Mouse (Mus musculus) liver, embryonic 14.5 days (tissue): ENCODE data around the gene Snx17. TPM values are rescaled to one million over a fixed set of nuclear protein-coding genes. Genes with fewer than 3 reads are reported as not detected.
"Not testable (repeated sequence)": the region's sequence is repeated elsewhere in the genome, so short reads cannot be mapped to it uniquely, and the experiment has no call there.

ENCODE experiments used
- ATAC-seq: fragments of 200-750 bp; cut with Nextera tagmentation; 2 replicates; pipeline ENCODE4 v1.8.0; 2017; ENCODE audit warnings: moderate number of reproducible peaks, mild to moderate bottlenecking, moderate library complexity; ENCODE audit not compliant: insufficient read depth
- DNase-seq, 3 experiments: peaks; one replicate each; pipeline ENCODE4 v3.0.0-alpha.2; 2012 to 2013; ENCODE audit warnings: low read depth in 3 of 3, low spot score in 3 of 3
- H3K27ac ChIP-seq: fragments of 300-500 bp; sonication (generic); 2 replicates; pipeline ENCODE4 v1.5.1; 2014; ENCODE audit warnings: moderate library complexity, mild to moderate bottlenecking, control low read depth, inconsistent platforms
- H3K27me3 ChIP-seq: fragments of 300-500 bp; sonication (generic); 2 replicates; pipeline ENCODE4 v1.6.1; 2014; ENCODE audit warnings: mild to moderate bottlenecking, low read length, moderate library complexity; ENCODE audit not compliant: control insufficient read depth, insufficient read depth
- H3K36me3 ChIP-seq: fragments of 300-500 bp; sonication (generic); replicated peaks from 2 replicates; pipeline ENCODE4 v1.6.1; 2014; ENCODE audit warnings: low read depth; ENCODE audit not compliant: control insufficient read depth, insufficient read depth
- H3K4me1 ChIP-seq, 2 experiments: fragments of 200-500 bp in 1 of 2; fragments of 300-500 bp in 1 of 2; sonication (generic) in 1 of 2; replicated peaks; 2 replicates each; pipeline ENCODE4 v1.6.1; 2012 to 2014; ENCODE audit warnings: antibody characterized with exemption in 1 of 2, inconsistent platforms in 1 of 2, low read length in 1 of 2; ENCODE audit not compliant: control insufficient read depth in 2 of 2, insufficient read depth in 2 of 2
- H3K4me2 ChIP-seq: fragments of 300-500 bp; sonication (generic); 2 replicates; pipeline ENCODE4 v1.6.1; 2014; ENCODE audit warnings: low read depth, mild to moderate bottlenecking, control low read depth, moderate library complexity
- H3K4me3 ChIP-seq, 2 experiments: fragments of 200-500 bp in 1 of 2; fragments of 300-500 bp in 1 of 2; sonication (generic) in 1 of 2; 2 replicates each; pipeline ENCODE4 v1.5.1; 2012 to 2014; ENCODE audit warnings: low read depth in 2 of 2, low read length in 2 of 2, mild to moderate bottlenecking in 2 of 2, control low read depth in 1 of 2, inconsistent platforms in 1 of 2, moderate library complexity in 1 of 2; ENCODE audit not compliant: insufficient read depth in 1 of 2
- H3K9ac ChIP-seq: fragments of 300-500 bp; sonication (generic); replicated peaks from 2 replicates; pipeline ENCODE4 v1.6.1; 2014; ENCODE audit warnings: mild to moderate bottlenecking, control low read depth, moderate library complexity
- H3K9me3 ChIP-seq: fragments of 300-500 bp; sonication (generic); 2 replicates; pipeline ENCODE4 v1.6.1; 2016; ENCODE audit warnings: low read length, mixed read lengths; ENCODE audit not compliant: control insufficient read depth
- CTCF ChIP-seq: IDR thresholded peaks from 2 replicates; pipeline ENCODE4 v1.5.1; 2016; ENCODE audit warnings: antibody characterized with exemption, low read depth, control low read depth
- EP300 ChIP-seq: IDR thresholded peaks from 2 replicates; pipeline ENCODE4 v1.6.1; 2016; ENCODE audit warnings: antibody characterized with exemption, low read depth
- WGBS: fragments of 180-500 bp; shearing (Covaris S2); extraction: QIAGEN DNeasy Blood & Tissue Kit; methylation state at CpG from one replicate; pipeline ENCODE4 v1.1.7; 2014; ENCODE audit not compliant: insufficient replicate concordance; 5-methylcytosine and 5-hydroxymethylcytosine counted together
- polyA plus RNA-seq, 2 experiments: library from polyadenylated mRNA; depleted of rRNA in 1 of 2; stranded (reverse) in 1 of 2; unstranded in 1 of 2; fragments of >200 nt; fragmentation: Nextera tagmentation in 1 of 2; extraction: Ambion mirVana in 1 of 2; gene quantifications; 2 replicates each; pipeline versions ENCODE4 v1.2.1 to v1.2.3; 2012 to 2014

The Snx17 gene
- polyA plus RNA-seq, 2 experiments = 23.7 to 36.4 TPM

DNA sequence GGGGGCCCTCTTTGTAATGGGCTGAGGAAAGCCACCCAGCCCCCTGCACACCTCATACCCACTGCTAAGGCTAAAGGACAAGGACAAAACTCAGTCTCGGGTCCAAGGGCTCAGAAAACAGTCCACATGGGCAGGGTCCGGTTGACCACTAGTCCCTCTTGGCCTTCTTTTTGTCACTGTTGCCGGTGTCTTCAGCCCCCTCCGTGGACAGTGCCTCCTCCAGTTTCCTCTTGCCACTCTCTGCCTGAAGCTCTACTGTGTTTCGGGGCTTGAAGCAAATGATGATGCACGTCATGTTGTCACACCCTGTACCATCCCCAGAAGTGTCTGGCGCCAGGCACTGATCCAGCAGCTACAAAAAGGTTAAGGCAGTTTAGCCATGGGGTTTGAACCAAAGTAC lies 9.9 kb downstream of the Snx17 start:
- no peaks in the 10 kb centered on the region; the same call in 1 of the 2 replicates for H3K9me3 ChIP-seq
- DNase-seq (no peak), ATAC-seq (no peak)
- no peak overlapping the region for H3K27ac ChIP-seq
- H3K27me3 ChIP-seq = no peaks in the 10 kb centered on the region
- peaks cover 0 to 3% of the 10 kb centered on the region in 2 experiments; a peak in 3 of 4 replicates for H3K4me1 ChIP-seq
- H3K36me3 ChIP-seq = peaks cover 78% of the 10 kb centered on the region
- H3K9ac ChIP-seq = no peak overlapping the region
- TF ChIP-seq EP300 (no peak), CTCF (no peak)
- WGBS = 77% methylated on average over 7 of the region's 7 CpGs
- peak overlapping the region in 1 of 2 experiments; percentile 77; a peak in 2 of 4 replicates for H3K4me3 ChIP-seq
- H3K4me2 ChIP-seq = peak overlapping the region; percentile 61

DNA sequence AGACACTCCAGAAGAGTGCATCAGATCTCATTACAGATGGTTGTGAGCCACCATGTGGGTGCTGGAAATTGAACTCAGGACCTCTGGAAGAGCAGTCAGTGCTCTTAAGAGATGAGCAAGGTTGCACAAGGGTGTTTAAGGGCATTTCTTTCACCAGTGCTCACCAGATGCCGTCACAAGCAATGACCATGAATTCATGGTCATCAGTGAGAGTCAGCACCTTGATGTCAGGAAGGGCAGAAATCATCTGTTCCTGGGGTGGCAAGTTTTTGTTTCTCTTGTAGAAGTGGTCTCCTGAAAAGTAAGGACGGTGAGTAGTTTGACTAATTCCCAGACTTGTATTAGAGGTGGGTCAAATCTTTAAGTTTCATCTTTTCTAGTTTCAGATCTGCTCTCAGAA lies 10.8 kb downstream of the Snx17 start:
- no peak for ATAC-seq
- peaks cover 76% of the 10 kb centered on the region for H3K36me3 ChIP-seq

DNA sequence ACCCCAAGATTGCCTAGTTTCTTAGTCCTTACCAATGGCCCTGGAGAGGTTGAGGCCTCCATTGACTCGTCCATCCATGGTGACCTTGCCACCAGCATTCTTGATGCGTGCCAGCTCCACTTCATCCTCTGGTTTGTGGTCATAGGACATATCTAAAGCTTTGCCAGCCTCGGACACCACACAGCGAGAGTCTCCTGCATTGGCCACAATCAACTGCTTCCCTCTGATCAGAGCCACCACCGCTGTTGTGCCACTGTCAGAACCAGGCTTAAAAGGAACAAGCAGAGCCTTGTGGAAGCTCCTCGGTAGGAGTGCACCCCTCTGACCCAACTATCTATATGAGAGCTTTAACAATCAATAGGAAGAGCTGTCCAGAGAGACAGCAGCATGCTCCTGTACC lies 11.4 kb downstream of the Snx17 start:
- ATAC-seq (no peak), DNase-seq (no peak)
- WGBS = 87% methylated on average over 6 of the region's 6 CpGs
- no peak overlapping the region for H3K4me2 ChIP-seq
- H3K27ac ChIP-seq = no peak overlapping the region
- no peak overlapping the region for H3K4me3 ChIP-seq
- no peaks in the 10 kb centered on the region; the same call in 1 of the 2 replicates for H3K9me3 ChIP-seq
- no peaks in the 10 kb centered on the region for H3K27me3 ChIP-seq
- TF ChIP-seq EP300 (no peak), CTCF (no peak)
- peaks cover 70% of the 10 kb centered on the region for H3K36me3 ChIP-seq
- no peak overlapping the region for H3K9ac ChIP-seq
- H3K4me1 ChIP-seq = peaks cover 0 to 3% of the 10 kb centered on the region in 2 experiments; a peak in 3 of 4 replicates

More for the DNA sequence above, 10.8 kb downstream of the Snx17 start:
- no peaks in the 10 kb centered on the region; the same call in 1 of the 2 replicates for H3K9me3 ChIP-seq
- no peak overlapping the region for H3K4me2 ChIP-seq
- peaks cover 0 to 3% of the 10 kb centered on the region in 2 experiments; a peak in 3 of 4 replicates for H3K4me1 ChIP-seq
- H3K4me3 ChIP-seq = no peak overlapping the region
- H3K9ac ChIP-seq = no peak overlapping the region
- no peaks in the 10 kb centered on the region for H3K27me3 ChIP-seq
- 77% methylated on average over 2 of the region's 2 CpGs for WGBS
- TF ChIP-seq EP300 (no peak), CTCF (no peak)
- DNase-seq = no peak
- H3K27ac ChIP-seq = no peak overlapping the region

DNA sequence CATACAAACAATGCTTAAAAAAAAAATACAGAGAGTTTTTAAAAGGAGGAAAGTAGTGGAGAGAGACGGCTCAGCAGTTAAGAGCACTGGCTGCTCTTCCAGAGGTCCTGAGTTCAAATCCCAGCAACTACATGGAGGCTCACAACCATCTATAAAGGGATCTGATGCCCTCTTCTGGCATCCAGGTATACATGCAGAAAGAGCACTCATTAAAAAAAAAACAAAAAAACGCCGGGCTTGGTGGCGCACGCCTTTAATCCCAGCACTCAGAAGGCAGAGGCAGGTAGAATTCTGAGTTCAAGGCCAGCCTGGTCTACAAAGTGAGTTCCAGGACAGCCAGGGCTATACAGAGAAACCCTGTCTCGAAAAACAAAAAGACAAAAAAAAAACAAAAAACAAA lies 23.5 kb downstream of the Snx17 start:
- H3K4me1 ChIP-seq = peaks cover 23 to 25% of the 10 kb centered on the region in 2 experiments
- 66% methylated on average over 6 of the region's 6 CpGs for WGBS
- not testable (repeated sequence) for DNase-seq, H3K9me3 ChIP-seq, H3K4me2 ChIP-seq, H3K27ac ChIP-seq, H3K4me3 ChIP-seq, H3K36me3 ChIP-seq, ATAC-seq, H3K9ac ChIP-seq, H3K27me3 ChIP-seq

DNA sequence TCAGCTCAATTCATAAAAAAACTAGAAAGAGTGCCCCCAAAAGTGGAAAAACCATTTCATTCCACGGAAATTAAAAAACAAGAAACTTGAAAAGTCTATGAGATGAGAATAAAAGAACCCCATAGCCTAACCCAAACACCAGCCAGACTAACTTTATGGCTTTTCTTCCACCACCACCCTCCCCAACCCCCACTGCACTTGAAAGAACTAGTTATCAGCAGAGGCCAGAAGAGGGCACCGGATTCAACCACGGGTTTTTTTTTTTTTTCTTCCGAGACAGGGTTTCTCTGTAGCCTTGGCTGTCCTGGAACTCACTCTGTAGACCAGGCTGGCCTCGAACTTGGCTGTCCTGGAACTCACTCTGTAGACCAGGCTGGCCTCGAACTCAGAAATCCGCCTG lies 25.3 kb downstream of the Snx17 start:
- H3K4me1 ChIP-seq = peaks cover 24 to 25% of the 10 kb centered on the region in 2 experiments
- DNase-seq (peak; percentile 73 to 76 (median 74)), ATAC-seq (peak; percentile 24)
- no peaks in the 10 kb centered on the region for H3K27me3 ChIP-seq
- 19% methylated on average over 7 of the region's 7 CpGs for WGBS
- no peaks in the 10 kb centered on the region for H3K9me3 ChIP-seq
- H3K27ac ChIP-seq = peak overlapping the region; percentile 84
- H3K9ac ChIP-seq = peak overlapping the region; percentile 54
- peaks cover 8% of the 10 kb centered on the region; the same call in 1 of the 2 replicates for H3K36me3 ChIP-seq
- peak overlapping the region; percentile 58 to 96; a peak in 3 of 4 replicates for H3K4me3 ChIP-seq
- TF ChIP-seq EP300 (peak; percentile 71), CTCF (peak; percentile 39; the same call in 1 of the 2 replicates)
- peak overlapping the region; percentile 83 for H3K4me2 ChIP-seq
